Mouse (Mus musculus) kidney, embryonic 16.5 days (tissue): ENCODE results near the gene Taf15. TPM values are rescaled to one million over a fixed set of nuclear protein-coding genes. Genes with fewer than 3 reads are reported as not detected.
"Not testable (repeated sequence)": the region's sequence is repeated elsewhere in the genome, so short reads cannot be mapped to it uniquely, and the experiment has no call there.

Experiments
- ATAC-seq: fragments of 200-750 bp; cut with Nextera tagmentation; 2 replicates; pipeline ENCODE4 v1.8.0; 2017; ENCODE audit warnings: moderate TSS enrichment; ENCODE audit not compliant: low FRiP score, low TSS enrichment
- H3K27ac ChIP-seq: fragments of 300-500 bp; sonication (generic); 2 replicates; pipeline ENCODE4 v1.5.1; 2014; ENCODE audit warnings: low read length
- H3K27me3 ChIP-seq: fragments of 300-500 bp; sonication (generic); 2 replicates; pipeline ENCODE4 v1.6.1; 2014; ENCODE audit warnings: low read length, control low read depth, mixed read lengths; ENCODE audit not compliant: insufficient read depth
- H3K36me3 ChIP-seq: fragments of 300-500 bp; sonication (generic); 2 replicates; pipeline ENCODE4 v1.6.1; 2014; ENCODE audit warnings: low read length, control low read depth, mixed read lengths; ENCODE audit not compliant: insufficient read depth
- H3K4me1 ChIP-seq: fragments of 300-500 bp; sonication (generic); 2 replicates; pipeline ENCODE4 v1.6.1; 2014; ENCODE audit warnings: low read length, control low read depth, mixed read lengths; ENCODE audit not compliant: insufficient read depth
- H3K4me2 ChIP-seq: fragments of 300-500 bp; sonication (generic); replicated peaks from 2 replicates; pipeline ENCODE4 v1.6.1; 2014; ENCODE audit warnings: low read depth, low read length
- H3K4me3 ChIP-seq: fragments of 300-500 bp; sonication (generic); 2 replicates; pipeline ENCODE4 v1.5.1; 2014; ENCODE audit warnings: mild to moderate bottlenecking, low read length
- H3K9ac ChIP-seq: fragments of 300-500 bp; sonication (generic); replicated peaks from 2 replicates; pipeline ENCODE4 v1.6.1; 2014; ENCODE audit warnings: low read length
- H3K9me3 ChIP-seq: fragments of 300-500 bp; sonication (generic); 2 replicates; pipeline ENCODE4 v1.6.1; 2016; ENCODE audit warnings: low read length, control low read depth
- WGBS: fragments of 180-500 bp; shearing (Covaris S2); extraction: QIAGEN DNeasy Blood & Tissue Kit; methylation state at CpG from one replicate; pipeline ENCODE4 v1.1.7; 2014; 5-methylcytosine and 5-hydroxymethylcytosine counted together
- polyA plus RNA-seq: library from polyadenylated mRNA; unstranded; fragments of >200 nt; fragmentation: Nextera tagmentation; extraction: Ambion mirVana; gene quantifications from 2 replicates; pipeline ENCODE4 v1.2.1, GENCODE M21; 2015

The Taf15 gene
- polyA plus RNA-seq, 1 experiment from 2014 or later = 8.3 TPM

- no peak overlapping the region for H3K9ac ChIP-seq
Measured at GRCm38 (mm10) chr11:83533192-83533591, 60.3 kb downstream of the Taf15 start.

GRCm38 (mm10) chr11:83534143-83534542, 61.3 kb downstream of the Taf15 start:
- Histone ChIP-seq H3K4me2 (peak overlapping the region; percentile 27), H3K9ac (no peak overlapping the region), H3K9me3 (no peaks in the 10 kb centered on the region), H3K27me3 (no peaks in the 10 kb centered on the region), H3K4me1 (peaks cover 18% of the 10 kb centered on the region), H3K27ac (peak overlapping the region; percentile 48; the same call in 1 of the 2 replicates), H3K36me3 (no peaks in the 10 kb centered on the region), H3K4me3 (peak overlapping the region; percentile 19; the same call in 1 of the 2 replicates)
- 74% methylated on average over 8 of the region's 8 CpGs for WGBS
- ATAC-seq = no peak

More at GRCm38 (mm10) chr11:83533192-83533591, 60.3 kb downstream of the Taf15 start:
- Histone ChIP-seq H3K4me3 (no peak overlapping the region), H3K4me1 (peaks cover 15% of the 10 kb centered on the region), H3K9me3 (no peaks in the 10 kb centered on the region), H3K36me3 (no peaks in the 10 kb centered on the region), H3K27me3 (no peaks in the 10 kb centered on the region), H3K27ac (no peak overlapping the region), H3K4me2 (no peak overlapping the region)
- no peak for ATAC-seq
- 96% methylated on average over 1 of the region's 1 CpGs for WGBS

- peak overlapping the region; percentile 39; the same call in 1 of the 2 replicates for H3K9ac ChIP-seq
- 32% methylated on average over 13 of the region's 13 CpGs for WGBS
- peak overlapping the region; percentile 19; the same call in 1 of the 2 replicates for H3K4me3 ChIP-seq
- peaks cover 20% of the 10 kb centered on the region for H3K4me1 ChIP-seq
- H3K9me3 ChIP-seq = no peaks in the 10 kb centered on the region
- H3K4me2 ChIP-seq = peak overlapping the region; percentile 27
- H3K27ac ChIP-seq = peak overlapping the region; percentile 48
- no peaks in the 10 kb centered on the region for H3K36me3 ChIP-seq
- H3K27me3 ChIP-seq = no peaks in the 10 kb centered on the region
- ATAC-seq = peak; percentile 74
Measured at GRCm38 (mm10) chr11:83534609-83535423, 61.9 kb downstream of the Taf15 start.

GRCm38 (mm10) chr11:83536831-83537230, 63.9 kb downstream of the Taf15 start:
- no peak for ATAC-seq
- Histone ChIP-seq H3K4me3 (no peak overlapping the region), H3K27me3 (no peaks in the 10 kb centered on the region), H3K4me1 (peaks cover 20% of the 10 kb centered on the region), H3K9ac (no peak overlapping the region), H3K9me3 (no peaks in the 10 kb centered on the region), H3K4me2 (no peak overlapping the region), H3K27ac (no peak overlapping the region), H3K36me3 (no peaks in the 10 kb centered on the region)
- 68% methylated on average over 3 of the region's 3 CpGs for WGBS

- ATAC-seq = peak; percentile 82
- Histone ChIP-seq H3K4me2 (no peak overlapping the region), H3K9me3 (no peaks in the 10 kb centered on the region), H3K9ac (no peak overlapping the region), H3K36me3 (no peaks in the 10 kb centered on the region), H3K27me3 (no peaks in the 10 kb centered on the region), H3K4me1 (peaks cover 17% of the 10 kb centered on the region), H3K4me3 (no peak overlapping the region), H3K27ac (peak overlapping the region; percentile 81)
- 45% methylated on average over 3 of the region's 3 CpGs for WGBS
Measured at GRCm38 (mm10) chr11:83538705-83539314, 65.9 kb downstream of the Taf15 start.

GRCm38 (mm10) chr11:83540931-83541330, 68.0 kb downstream of the Taf15 start:
- H3K4me3 ChIP-seq = no peak overlapping the region
- no peaks in the 10 kb centered on the region for H3K9me3 ChIP-seq
- H3K9ac ChIP-seq = no peak overlapping the region
- no peak overlapping the region for H3K4me2 ChIP-seq
- ATAC-seq = no peak
- no peaks in the 10 kb centered on the region for H3K36me3 ChIP-seq
- 0 out of 2 replicates have a peak, but pooled peaks cover 5% of the 10 kb centered on the region for H3K4me1 ChIP-seq
- H3K27ac ChIP-seq = no peak overlapping the region
- 92% methylated on average over 2 of the region's 2 CpGs for WGBS
- no peaks in the 10 kb centered on the region for H3K27me3 ChIP-seq

- ATAC-seq = no peak
- Histone ChIP-seq H3K4me2 (no peak overlapping the region), H3K9me3 (no peaks in the 10 kb centered on the region), H3K4me1 (0 out of 2 replicates have a peak, but pooled peaks cover 5% of the 10 kb centered on the region), H3K36me3 (no peaks in the 10 kb centered on the region), H3K27ac (no peak overlapping the region), H3K4me3 (no peak overlapping the region), H3K27me3 (no peaks in the 10 kb centered on the region), H3K9ac (no peak overlapping the region)
- WGBS = 94% methylated on average over 3 of the region's 3 CpGs
Measured at GRCm38 (mm10) chr11:83541415-83541814, 68.5 kb downstream of the Taf15 start.

- Histone ChIP-seq H3K36me3 (no peaks in the 10 kb centered on the region), H3K27ac (no peak overlapping the region), H3K27me3 (no peaks in the 10 kb centered on the region), H3K4me1 (0 out of 2 replicates have a peak, but pooled peaks cover under 1% of the 10 kb centered on the region), H3K9me3 (no peaks in the 10 kb centered on the region), H3K4me2 (no peak overlapping the region), H3K9ac (no peak overlapping the region), H3K4me3 (no peak overlapping the region)
- 66% methylated on average over 3 of the region's 3 CpGs for WGBS
- ATAC-seq = peak; percentile 49; the same call in 1 of the 2 replicates
Measured at GRCm38 (mm10) chr11:83544214-83544613, 71.3 kb downstream of the Taf15 start.

GRCm38 (mm10) chr11:83550186-83550632, 77.3 kb downstream of the Taf15 start:
- ATAC-seq = no peak
- Histone ChIP-seq H3K9ac (no peak overlapping the region), H3K36me3 (no peaks in the 10 kb centered on the region), H3K4me3 (no peak overlapping the region), H3K4me1 (no peaks in the 10 kb centered on the region), H3K4me2 (no peak overlapping the region), H3K27me3 (no peaks in the 10 kb centered on the region), H3K27ac (no peak overlapping the region), H3K9me3 (no peaks in the 10 kb centered on the region)
- 84% methylated on average over 5 of the region's 5 CpGs for WGBS

GRCm38 (mm10) chr11:83551037-83551436, 78.2 kb downstream of the Taf15 start:
- H3K9ac ChIP-seq, H3K9me3 ChIP-seq, H3K27me3 ChIP-seq, H3K4me1 ChIP-seq, H3K4me2 ChIP-seq, H3K4me3 ChIP-seq, H3K27ac ChIP-seq, ATAC-seq, H3K36me3 ChIP-seq: not testable (repeated sequence)
- WGBS = 81% methylated on average over 7 of the region's 7 CpGs
